Mouse (Mus musculus): Measurements from ENCODE around the gene Magi2. TPM values are rescaled to one million over a fixed set of nuclear protein-coding genes. Genes with fewer than 3 reads are reported as not detected.

The Magi2 gene
- polyA plus RNA-seq, 1 experiment, result 0.18 TPM

DNA sequence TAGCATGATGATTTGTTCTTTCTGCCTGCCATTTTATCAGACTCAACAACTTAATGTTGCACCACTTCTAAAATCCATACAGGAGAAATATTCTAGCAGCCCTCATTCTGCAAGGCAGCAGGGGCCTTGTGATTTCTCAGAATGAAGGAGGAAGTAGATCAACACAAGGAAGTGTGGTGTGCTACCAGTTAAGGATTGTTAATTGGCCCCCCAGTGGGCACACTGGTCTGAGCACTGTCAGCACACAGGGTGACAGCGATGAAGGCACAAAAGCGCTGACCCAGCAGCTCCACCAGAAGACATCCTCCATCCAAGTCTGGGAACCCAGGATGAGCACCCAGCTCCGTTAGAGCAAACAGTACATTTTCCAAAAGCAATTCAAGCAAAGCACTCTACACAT, 1229.3 kb downstream of the Magi2 start:
- Histone ChIP-seq H3K27me3 (ENCODE audit: control insufficient read depth, insufficient read depth, insufficient read length) (no peaks in the 10 kb centered on the region), H3K36me3 (ENCODE audit: control insufficient read depth, insufficient read depth) (no peaks in the 10 kb centered on the region), H3K4me3 (ENCODE audit: insufficient read depth, poor library complexity, severe bottlenecking) (no peak overlapping the region), H3K79me3 (ENCODE audit: low read depth) (no peaks in the 10 kb centered on the region), H3K79me2 (ENCODE audit: control insufficient read depth, insufficient read depth) (no peaks in the 10 kb centered on the region), H3ac (ENCODE audit: control insufficient read depth, insufficient read length, low read depth) (no peak overlapping the region)
- TF ChIP-seq MAX (IDR thresholded peaks at IDR 0.05) (no peak), USF1 (IDR thresholded peaks at IDR 0.05; ENCODE audit: low read depth) (no peak), CEBPB (IDR thresholded peaks at IDR 0.05; ENCODE audit: low read depth) (no peak), MYOD1 (IDR thresholded peaks at IDR 0.05; ENCODE audit: control insufficient read depth, insufficient read length, low read depth) (no peak)

DNA sequence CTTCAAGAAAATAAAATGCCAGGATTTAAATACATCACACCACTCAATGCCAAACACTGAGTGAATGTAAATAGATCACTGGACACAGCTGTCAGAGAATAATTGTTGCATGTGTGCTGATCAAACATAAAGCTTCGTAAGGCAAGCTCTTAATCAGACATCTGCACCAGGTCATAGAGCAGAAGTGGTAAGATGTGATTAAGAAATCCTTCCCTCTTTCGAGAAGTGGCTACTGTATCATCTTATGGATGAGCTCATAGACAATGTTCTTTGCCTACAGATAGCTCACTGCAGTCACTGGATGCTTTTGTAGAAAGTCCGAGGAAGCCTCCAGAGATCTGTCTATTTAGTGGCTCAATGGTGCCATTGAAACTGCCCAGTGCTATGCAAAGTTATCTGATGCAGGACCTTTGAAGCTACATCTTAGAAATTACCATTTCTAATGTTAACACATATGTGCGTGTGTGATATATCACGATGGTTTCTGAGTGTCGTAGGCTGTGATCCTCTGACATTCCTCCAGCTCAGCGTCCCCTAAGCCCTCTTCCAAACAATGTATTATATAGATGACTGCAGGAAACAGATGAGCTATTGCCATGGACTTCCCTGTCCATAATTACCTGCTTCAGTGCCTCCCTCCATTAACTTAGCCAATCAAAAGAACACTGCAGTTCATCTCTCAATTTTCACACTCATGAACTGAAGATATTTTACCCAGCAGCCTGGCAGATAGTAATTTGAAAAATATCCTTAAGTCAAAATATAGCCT, 1231.1 kb downstream of the Magi2 start:
- Histone ChIP-seq H3K4me3 (ENCODE audit: insufficient read depth, poor library complexity, severe bottlenecking) (no peak overlapping the region), H3K27me3 (ENCODE audit: control insufficient read depth, insufficient read depth, insufficient read length) (no peaks in the 10 kb centered on the region), H3K79me2 (ENCODE audit: control insufficient read depth, insufficient read depth) (no peaks in the 10 kb centered on the region), H3ac (ENCODE audit: control insufficient read depth, insufficient read length, low read depth) (no peak overlapping the region), H3K36me3 (ENCODE audit: control insufficient read depth, insufficient read depth) (no peaks in the 10 kb centered on the region), H3K79me3 (ENCODE audit: low read depth) (no peaks in the 10 kb centered on the region)
- no peak for TF ChIP-seq CEBPB (IDR thresholded peaks at IDR 0.05; ENCODE audit: low read depth)
- no peak for TF ChIP-seq CTCF (IDR thresholded peaks at IDR 0.05; ENCODE audit: control insufficient read depth, insufficient read depth, insufficient read length)
- TF ChIP-seq MYOD1 (IDR thresholded peaks at IDR 0.05; ENCODE audit: control insufficient read depth, insufficient read length, low read depth), result no peak
- no peak for TF ChIP-seq MYOG (IDR thresholded peaks at IDR 0.05; ENCODE audit: control insufficient read depth, extremely low read depth, insufficient read length)
- TF ChIP-seq MAX (IDR thresholded peaks at IDR 0.05), result no peak
- TF ChIP-seq FOSL1 (IDR thresholded peaks at IDR 0.05; ENCODE audit: insufficient read depth, low read length, poor library complexity, severe bottlenecking), result no peak
- TF ChIP-seq USF1 (IDR thresholded peaks at IDR 0.05; ENCODE audit: low read depth), result no peak

DNA sequence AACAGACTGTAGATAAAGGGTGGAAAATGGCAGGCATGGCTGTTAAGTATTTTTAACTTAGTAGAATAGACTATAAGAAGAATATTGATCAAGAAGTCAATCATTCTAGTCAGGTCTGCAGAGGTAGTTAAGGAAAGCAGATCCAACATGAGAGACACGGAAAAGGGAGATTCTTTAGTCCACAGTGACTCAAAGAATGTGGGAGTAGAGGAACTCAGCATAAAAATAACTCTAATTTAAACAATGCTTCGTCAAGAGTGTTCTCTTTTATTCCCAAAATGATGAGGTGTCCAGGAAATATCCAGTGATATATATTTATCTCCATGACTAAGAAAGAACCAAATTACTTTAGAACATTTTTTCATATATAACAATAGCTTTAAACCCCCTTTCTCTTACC, 1234.9 kb downstream of the Magi2 start:
- no peak overlapping the region for H3ac ChIP-seq (ENCODE audit: control insufficient read depth, insufficient read length, low read depth)
- no peaks in the 10 kb centered on the region for H3K27me3 ChIP-seq (ENCODE audit: control insufficient read depth, insufficient read depth, insufficient read length)
- no peak overlapping the region for H3K4me3 ChIP-seq (ENCODE audit: insufficient read depth, poor library complexity, severe bottlenecking)
- H3K79me2 ChIP-seq (ENCODE audit: control insufficient read depth, insufficient read depth), result no peaks in the 10 kb centered on the region
- TF ChIP-seq CEBPB (IDR thresholded peaks at IDR 0.05; ENCODE audit: low read depth) (no peak), MYOG (IDR thresholded peaks at IDR 0.05; ENCODE audit: control insufficient read depth, extremely low read depth, insufficient read length) (no peak)
- H3K36me3 ChIP-seq (ENCODE audit: control insufficient read depth, insufficient read depth), result no peaks in the 10 kb centered on the region
- no peaks in the 10 kb centered on the region for H3K79me3 ChIP-seq (ENCODE audit: low read depth)

DNA sequence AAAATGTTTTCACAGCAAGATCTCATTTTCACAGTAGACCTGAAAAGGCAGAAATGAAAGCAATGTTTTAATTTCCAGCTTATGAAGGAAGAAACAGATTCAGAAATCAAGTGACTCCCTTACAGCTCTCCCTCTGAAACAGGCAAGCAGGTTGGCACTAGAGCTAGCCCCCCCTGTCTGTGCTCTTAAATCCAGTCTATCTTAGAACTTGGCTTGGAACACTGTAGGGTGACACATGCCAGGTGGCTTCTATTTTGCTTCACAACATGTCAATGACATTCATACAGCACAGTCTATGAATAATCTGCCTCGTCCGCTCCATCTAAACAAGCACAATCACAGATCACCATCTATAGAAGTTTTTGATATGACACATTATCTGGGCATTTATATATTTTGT, 1235.5 kb downstream of the Magi2 start:
- H3K36me3 ChIP-seq (ENCODE audit: control insufficient read depth, insufficient read depth), result no peaks in the 10 kb centered on the region
- no peaks in the 10 kb centered on the region for H3K79me3 ChIP-seq (ENCODE audit: low read depth)
- no peak for TF ChIP-seq MYOD1 (IDR thresholded peaks at IDR 0.05; ENCODE audit: control insufficient read depth, insufficient read length, low read depth)
- TF ChIP-seq MYOG (IDR thresholded peaks at IDR 0.05; ENCODE audit: control insufficient read depth, extremely low read depth, insufficient read length), result no peak
- TF ChIP-seq CTCF (IDR thresholded peaks at IDR 0.05; ENCODE audit: control insufficient read depth, insufficient read depth, insufficient read length), result no peak
- no peak for TF ChIP-seq USF1 (IDR thresholded peaks at IDR 0.05; ENCODE audit: low read depth)
- no peak for TF ChIP-seq CEBPB (IDR thresholded peaks at IDR 0.05; ENCODE audit: low read depth)
- no peak for TF ChIP-seq FOSL1 (IDR thresholded peaks at IDR 0.05; ENCODE audit: insufficient read depth, low read length, poor library complexity, severe bottlenecking)
- TF ChIP-seq MAX (IDR thresholded peaks at IDR 0.05), result no peak
- no peaks in the 10 kb centered on the region for H3K79me2 ChIP-seq (ENCODE audit: control insufficient read depth, insufficient read depth)
- no peak overlapping the region for H3K4me3 ChIP-seq (ENCODE audit: insufficient read depth, poor library complexity, severe bottlenecking)
- H3K27me3 ChIP-seq (ENCODE audit: control insufficient read depth, insufficient read depth, insufficient read length), result no peaks in the 10 kb centered on the region
- H3ac ChIP-seq (ENCODE audit: control insufficient read depth, insufficient read length, low read depth), result no peak overlapping the region

DNA sequence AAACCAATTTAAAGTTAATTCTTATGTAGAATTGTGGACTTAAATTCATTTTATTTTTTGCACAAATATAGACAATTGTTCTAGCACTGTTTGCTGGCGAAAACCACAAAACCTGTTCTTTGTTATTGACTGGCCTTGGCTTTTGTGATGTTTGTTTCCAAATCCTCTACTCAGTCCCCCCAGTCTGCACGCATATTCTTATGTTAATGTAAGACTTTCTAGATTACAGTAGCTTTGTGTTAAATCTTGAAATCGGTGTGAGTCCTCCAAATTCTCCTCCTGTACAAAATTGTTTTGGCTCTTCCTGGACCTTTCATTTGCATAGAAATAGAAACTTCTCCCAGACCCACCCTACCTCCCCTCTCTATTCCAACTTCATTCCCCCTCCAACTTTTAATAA, 1242.9 kb downstream of the Magi2 start:
- no peak overlapping the region for H3ac ChIP-seq (ENCODE audit: control insufficient read depth, insufficient read length, low read depth)
- TF ChIP-seq CEBPB (IDR thresholded peaks at IDR 0.05; ENCODE audit: low read depth) (no peak), MAX (IDR thresholded peaks at IDR 0.05) (no peak), CTCF (IDR thresholded peaks at IDR 0.05; ENCODE audit: control insufficient read depth, insufficient read depth, insufficient read length) (no peak), USF1 (IDR thresholded peaks at IDR 0.05; ENCODE audit: low read depth) (no peak), MYOD1 (IDR thresholded peaks at IDR 0.05; ENCODE audit: control insufficient read depth, insufficient read length, low read depth) (no peak), MYOG (IDR thresholded peaks at IDR 0.05; ENCODE audit: control insufficient read depth, extremely low read depth, insufficient read length) (no peak), FOSL1 (IDR thresholded peaks at IDR 0.05; ENCODE audit: insufficient read depth, low read length, poor library complexity, severe bottlenecking) (no peak)
- H3K4me3 ChIP-seq (ENCODE audit: insufficient read depth, poor library complexity, severe bottlenecking), result no peak overlapping the region
- no peaks in the 10 kb centered on the region for H3K27me3 ChIP-seq (ENCODE audit: control insufficient read depth, insufficient read depth, insufficient read length)
- no peaks in the 10 kb centered on the region for H3K79me3 ChIP-seq (ENCODE audit: low read depth)
- H3K79me2 ChIP-seq (ENCODE audit: control insufficient read depth, insufficient read depth), result no peaks in the 10 kb centered on the region
- no peaks in the 10 kb centered on the region for H3K36me3 ChIP-seq (ENCODE audit: control insufficient read depth, insufficient read depth)

DNA sequence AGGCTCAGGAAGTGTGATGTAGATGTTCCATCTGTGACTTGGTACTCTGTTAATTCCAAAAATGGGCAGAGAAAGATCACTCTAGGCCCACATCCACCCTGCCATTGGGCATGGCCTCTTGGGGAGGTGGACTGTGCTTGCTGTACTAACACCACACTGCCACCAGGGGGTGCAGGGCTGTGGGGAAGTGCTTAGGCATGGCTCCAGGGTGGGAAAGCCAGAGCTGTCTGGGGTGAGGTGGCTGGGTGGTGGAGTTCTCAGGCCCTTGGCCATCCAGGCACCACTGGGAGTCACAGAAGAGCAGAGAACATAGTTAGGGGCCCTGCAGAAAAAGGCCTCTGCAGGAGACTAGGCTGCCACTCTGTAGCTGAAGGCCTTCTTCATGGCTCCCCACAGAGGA, 1243.6 kb downstream of the Magi2 start:
- no peak overlapping the region for H3ac ChIP-seq (ENCODE audit: control insufficient read depth, insufficient read length, low read depth)
- no peaks in the 10 kb centered on the region for H3K27me3 ChIP-seq (ENCODE audit: control insufficient read depth, insufficient read depth, insufficient read length)
- H3K79me2 ChIP-seq (ENCODE audit: control insufficient read depth, insufficient read depth), result no peaks in the 10 kb centered on the region
- no peaks in the 10 kb centered on the region for H3K79me3 ChIP-seq (ENCODE audit: low read depth)
- no peak overlapping the region for H3K4me3 ChIP-seq (ENCODE audit: insufficient read depth, poor library complexity, severe bottlenecking)
- TF ChIP-seq CEBPB (IDR thresholded peaks at IDR 0.05; ENCODE audit: low read depth) (no peak), CTCF (IDR thresholded peaks at IDR 0.05; ENCODE audit: control insufficient read depth, insufficient read depth, insufficient read length) (peak; percentile 25)
- no peaks in the 10 kb centered on the region for H3K36me3 ChIP-seq (ENCODE audit: control insufficient read depth, insufficient read depth)

Data from C2C12 (cell line).